Mouse (Mus musculus) adrenal gland, adult 10 weeks (tissue): ENCODE results near the gene 1700013G24Rik. TPM values are rescaled to one million over a fixed set of nuclear protein-coding genes. Genes with fewer than 3 reads are reported as not detected.

ENCODE experiments used
- polyA plus RNA-seq: library from polyadenylated mRNA; stranded (reverse); fragments of 350-450 nt; fragmentation: Illumina TruSeq; extraction: RNeasy Lipid Tissue Mini Kit (QIAGEN cat#74804); gene quantifications from one replicate; pipeline ENCODE4 v1.2.3, GENCODE M21; 2014; ENCODE audit warnings: low read depth, low replicate concordance

The 1700013G24Rik gene
- polyA plus RNA-seq, result not detected

GRCm38 (mm10) chr4:137453234-137453767 is at the start of gene 1700013G24Rik:
Gene 1700013G24Rik (plus strand): TSS chr4:137453284.

DNA sequence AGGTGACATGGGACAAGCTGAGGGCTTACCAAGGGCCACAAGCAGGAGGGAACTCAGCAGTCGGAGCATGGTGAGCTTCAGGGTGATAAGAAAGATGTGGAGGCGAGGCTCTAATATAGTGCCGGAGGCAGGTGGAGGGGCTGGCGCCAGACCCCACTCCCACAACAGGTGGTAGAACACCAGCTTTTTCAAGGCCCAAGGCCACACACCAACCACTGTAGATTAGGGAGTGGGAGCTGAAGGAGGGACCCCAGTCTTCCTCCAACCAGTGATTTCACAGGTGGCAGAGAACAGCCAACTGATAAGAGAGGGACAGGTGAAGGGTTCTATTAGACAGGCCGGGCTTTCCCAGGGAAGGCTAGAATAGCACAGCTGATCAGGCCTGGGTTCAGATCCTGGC is 43.4 kb upstream of the 1700013G24Rik start, which contains the start of gene Cela3a:
TSS of gene Cela3a (minus strand) at position 101 of the 400 bp plus-strand sequence.

GRCm38 (mm10) chr4:137430502-137430901 is 22.6 kb upstream of the 1700013G24Rik start, which contains the start of gene Cela3b:
Gene Cela3b (minus strand): TSS chr4:137430540.

GRCm38 (mm10) chr4:137468260-137469080 is 15.4 kb downstream of the 1700013G24Rik start, which contains the start of gene Hspg2:
Gene Hspg2 (plus strand): TSS chr4:137468769.

Other genes starting within 250 kb of the 1700013G24Rik start
- 8.6 TPM for gene Wnt4, start 175.8 kb upstream of the 1700013G24Rik start, polyA plus RNA-seq
- 1,817 TPM for gene Cdc42, start 95.6 kb upstream of the 1700013G24Rik start, polyA plus RNA-seq
- gene Cela3a, start 43.5 kb upstream of the 1700013G24Rik start, polyA plus RNA-seq, result not detected
- 0.70 TPM for gene Cela3b, start 22.7 kb upstream of the 1700013G24Rik start, polyA plus RNA-seq
- gene Hspg2, start 15.5 kb downstream of the 1700013G24Rik start, polyA plus RNA-seq, result 0.23 TPM
- not detected for gene Ldlrad2, start 121.3 kb downstream of the 1700013G24Rik start, polyA plus RNA-seq
- 89.7 TPM for gene Usp48, start 140.5 kb downstream of the 1700013G24Rik start, polyA plus RNA-seq
- 2.2 TPM for gene Rap1gap, start 211.4 kb downstream of the 1700013G24Rik start, polyA plus RNA-seq